Mouse (Mus musculus) layer of hippocampus, postnatal 14 days (tissue): ENCODE results near the gene Cul4a. TPM values are rescaled to one million over a fixed set of nuclear protein-coding genes. Genes with fewer than 3 reads are reported as not detected.

ENCODE experiments used
- DNase-seq, 2 experiments: peaks; one replicate each; pipeline ENCODE4 v3.0.0; 2021 to 2022; ENCODE audit warnings: low spot score in 2 of 2, mixed read lengths in 1 of 2
- microRNA-seq, 2 experiments: library from miRNA; unstranded; fragments of <30 nt; microRNA quantifications; one replicate each; pipeline ENCODE4 v1.2.0; 2021
- total RNA-seq, 2 experiments: library from RNA; stranded (reverse); gene quantifications; 2 replicates each; pipeline ENCODE4 v1.2.3; 2021

Gene Cul4a
- total RNA-seq, 2 experiments from 2014 or later = 58.6 to 59.7 TPM

- no peak for DNase-seq
Observed at GRCm38 (mm10) chr8:13179482-13179881, 74.1 kb downstream of the Cul4a start.

GRCm38 (mm10) chr8:13179948-13180347, 74.5 kb downstream of the Cul4a start:
- no peak for DNase-seq

GRCm38 (mm10) chr8:13180408-13180807, 75.0 kb downstream of the Cul4a start:
- no peak for DNase-seq

- no peak for DNase-seq
Observed at GRCm38 (mm10) chr8:13180911-13181690, 75.7 kb downstream of the Cul4a start.

GRCm38 (mm10) chr8:13181691-13181976, 76.2 kb downstream of the Cul4a start:
- DNase-seq = no peak

- DNase-seq = no peak
Observed at GRCm38 (mm10) chr8:13186819-13187218, 81.4 kb downstream of the Cul4a start.

- no peak for DNase-seq
Observed at GRCm38 (mm10) chr8:13187229-13187628, 81.8 kb downstream of the Cul4a start.

- no peak for DNase-seq
Observed at GRCm38 (mm10) chr8:13187638-13188037, 82.2 kb downstream of the Cul4a start.

GRCm38 (mm10) chr8:13188052-13188555, 82.7 kb downstream of the Cul4a start:
- no peak for DNase-seq

GRCm38 (mm10) chr8:13188857-13189256, 83.4 kb downstream of the Cul4a start:
- DNase-seq = no peak

- DNase-seq = no peak
Observed at GRCm38 (mm10) chr8:13190235-13190634, 84.8 kb downstream of the Cul4a start.

- DNase-seq = no peak
Observed at GRCm38 (mm10) chr8:13194818-13195217, 89.4 kb downstream of the Cul4a start.

GRCm38 (mm10) chr8:13197493-13197892, 92.1 kb downstream of the Cul4a start:
- no peak for DNase-seq

Small RNAs within 50 kb of the gene (microRNA-seq; reads per million reads assigned to microRNA genes)
- gene Mir1968 = 27.2 to 36.2 reads per million in 2 experiments
- 0 to 0.45 reads per million in 2 experiments for gene Mir7065

Other genes starting within 250 kb of the Cul4a start
- 100 to 1,000 TPM; 242 to 256 TPM for gene Mcf2l, start 231.8 kb upstream of the Cul4a start, total RNA-seq
- under 1 TPM; 0.23 to 0.41 TPM for gene F7, start 79.6 kb upstream of the Cul4a start, total RNA-seq
- gene F10, start 68.3 kb upstream of the Cul4a start, total RNA-seq = not detected
- gene Proz, start 44.7 kb upstream of the Cul4a start, total RNA-seq = not detected
- gene Pcid2, start 162 bp upstream of the Cul4a start, total RNA-seq = 10 to 100 TPM; 25.2 TPM
- 100 to 1,000 TPM; 318 to 321 TPM for gene Lamp1, start 53.5 kb downstream of the Cul4a start, total RNA-seq
- gene Grtp1, start 95.0 kb downstream of the Cul4a start, total RNA-seq = 1 to 10 TPM; 6.2 to 8.4 TPM
- gene Adprhl1, start 148.5 kb downstream of the Cul4a start, total RNA-seq = 1 to 10 TPM; 1.5 to 1.6 TPM
- gene Dcun1d2, start 182.5 kb downstream of the Cul4a start, total RNA-seq = 10 to 100 TPM; 29.3 to 31.1 TPM
- gene Tmco3, start 182.6 kb downstream of the Cul4a start, total RNA-seq = 10 to 100 TPM; 47.1 to 49.9 TPM
- 10 to 100 TPM; 64.8 to 71.4 TPM for gene Tfdp1, start 233.1 kb downstream of the Cul4a start, total RNA-seq